Mouse (Mus musculus) embryonic stem cell, embryonic (primary cell): Measurements from ENCODE around the gene Zfp330.

Source experiments
- CTCF ChIA-PET, 4 experiments: fragments of 300-600 bp in 2 of 4; fragments of 350-600 bp in 2 of 4; sonication (Branson Sonifier 250); formaldehyde crosslinking; loops; one replicate each; lab custom pipeline; 2022; ENCODE audit warnings: inconsistent platforms in 2 of 4; lab: Charles Lee
- POLR2A ChIA-PET, 4 experiments: fragments of 300-600 bp in 2 of 4; fragments of 350-600 bp in 2 of 4; sonication (Branson Sonifier 250); formaldehyde crosslinking; loops; one replicate each; lab custom pipeline; 2022; ENCODE audit warnings: antibody characterized with exemption in 4 of 4, inconsistent platforms in 1 of 4; lab: Charles Lee

Gene Zfp330

DNA sequence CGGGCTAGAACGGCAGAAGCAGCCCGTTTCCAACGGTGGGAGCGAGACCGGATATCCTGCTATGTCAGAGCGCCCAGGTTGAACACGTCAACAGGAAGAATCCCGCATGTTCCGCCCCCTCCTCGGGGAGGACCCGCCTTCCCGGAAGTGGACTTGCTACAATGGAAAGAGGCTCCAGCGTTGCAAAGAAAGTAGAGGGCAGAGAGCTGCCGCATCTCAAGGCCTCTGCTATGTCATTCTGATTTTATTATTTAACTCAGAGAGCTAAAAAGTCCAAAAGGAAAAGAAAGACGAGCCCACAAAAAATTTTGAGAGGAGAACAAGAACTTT, at the start of gene Zfp330:
Gene Zfp330, minus strand, starts transcription at position 68 of the 330 bp plus-strand sequence.
- ChIA-PET POLR2A (interaction anchor here in 2 of 4 experiments (0.6 to 1.0 kb wide), 2 partner anchors 835 to 1772 kb away, joined by 3 read pairs; no protein-coding TSS in a partner anchor), CTCF (no interaction called here)

DNA sequence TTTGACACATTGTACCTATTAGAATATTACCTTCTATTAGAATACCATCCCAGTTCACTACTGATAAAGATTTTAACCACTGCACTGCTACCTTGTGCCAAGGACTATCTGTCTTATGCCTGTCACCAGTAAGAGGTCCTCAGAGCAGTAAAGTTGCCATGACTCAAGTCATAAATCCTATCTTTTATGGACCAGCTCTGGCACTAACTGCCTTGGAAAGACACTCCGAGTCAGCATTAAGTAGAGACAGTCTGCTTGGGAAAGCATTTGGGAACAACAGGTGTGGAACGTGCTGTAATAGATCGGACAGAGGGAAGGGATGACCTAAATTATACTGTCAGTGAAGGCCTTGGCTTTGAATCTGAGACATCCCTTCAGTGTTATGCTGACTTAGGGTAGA, 4.0 kb upstream of the Zfp330 start:
- POLR2A ChIA-PET = no interaction called here
- CTCF ChIA-PET = no interaction called here

DNA sequence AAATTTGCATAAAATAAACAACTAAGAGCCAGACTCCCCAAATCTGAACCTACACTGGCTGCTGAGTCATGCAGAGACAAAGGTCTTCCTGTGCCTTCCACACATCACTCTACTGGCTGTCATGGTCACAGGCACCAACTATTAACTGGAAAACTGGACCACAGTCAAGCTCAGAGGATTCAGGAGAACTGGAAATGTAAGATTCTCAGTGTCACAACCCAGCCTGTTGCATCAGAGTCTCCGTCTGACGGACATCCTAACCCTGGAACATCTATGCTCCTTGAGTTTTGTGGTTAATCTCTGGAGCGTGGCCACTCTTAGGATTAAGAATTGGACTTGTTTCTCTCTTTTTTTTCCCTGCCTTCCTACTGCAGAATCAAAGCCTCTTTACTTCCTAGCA, 3.4 kb upstream of the Zfp330 start:
- CTCF ChIA-PET = no interaction called here
- POLR2A ChIA-PET = interaction anchor here in 1 of 4 experiments (0.6 kb wide), 1 partner anchor 477 kb away, joined by 5 read pairs; no protein-coding TSS in a partner anchor

DNA sequence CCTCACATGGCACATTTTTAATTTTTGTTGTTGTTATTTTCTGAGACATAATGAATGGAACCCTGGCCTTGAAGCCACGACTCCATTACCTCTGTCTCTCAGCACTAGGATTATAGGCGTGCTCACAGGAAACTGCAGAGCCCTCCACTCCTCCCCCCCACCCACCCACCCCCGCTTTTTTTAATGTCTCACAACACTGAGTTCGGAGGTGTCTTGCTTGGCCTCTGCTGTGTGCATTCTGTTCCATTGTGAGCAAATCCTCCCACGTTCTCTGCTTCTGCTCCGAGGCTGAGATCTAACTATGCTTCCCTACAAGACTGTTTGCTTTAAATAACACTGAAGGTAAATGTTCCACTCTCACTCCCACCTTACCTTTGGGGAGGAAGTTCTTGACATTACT, 522 bp upstream of the Zfp330 start:
- POLR2A ChIA-PET = interaction anchor here in 1 of 4 experiments (0.6 kb wide), 1 partner anchor 1773 kb away, joined by 3 read pairs; no protein-coding TSS in a partner anchor
- CTCF ChIA-PET = no interaction called here

DNA sequence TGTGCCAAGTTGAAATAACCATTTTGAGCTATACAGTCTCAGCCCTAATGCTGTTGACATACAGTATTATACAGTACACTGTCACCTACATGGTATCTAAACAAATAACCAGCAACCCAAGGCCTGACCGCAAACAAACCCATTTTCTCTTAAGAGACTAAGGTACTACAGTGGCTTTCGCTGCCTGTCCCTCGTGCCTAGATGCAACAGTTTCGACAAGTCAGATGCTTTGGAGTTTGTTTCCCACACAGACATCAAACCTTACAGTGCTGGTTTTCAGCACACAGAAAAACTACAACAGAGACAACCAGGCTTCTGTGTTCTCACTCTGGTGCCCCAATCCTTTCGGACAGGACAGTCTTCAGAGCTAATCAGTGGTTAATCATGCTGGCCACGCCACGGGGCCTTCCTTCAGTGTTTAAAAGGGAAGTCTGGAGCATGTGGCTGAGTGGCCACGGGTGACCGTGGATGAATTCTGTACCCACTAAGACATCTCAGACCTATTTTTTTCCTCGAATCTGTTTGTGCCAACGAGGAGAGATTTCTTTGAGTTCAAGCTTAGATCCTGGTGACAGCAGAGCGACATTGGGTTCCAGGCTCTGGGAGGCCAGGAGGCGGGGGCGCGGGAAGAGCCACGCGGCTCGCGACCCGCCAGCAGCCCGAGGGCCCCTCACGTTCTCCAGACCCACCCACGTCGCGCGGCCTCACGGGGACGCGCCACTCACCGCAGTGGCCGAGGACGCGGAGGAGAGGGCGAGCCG, 448 bp downstream of the Zfp330 start:
- CTCF ChIA-PET = interaction anchor here in 1 of 4 experiments (0.5 kb wide), 1 partner anchor 379 kb away, joined by 3 read pairs; no protein-coding TSS in a partner anchor
- POLR2A ChIA-PET = interaction anchor here in 2 of 4 experiments (0.6 to 1.1 kb wide), 3 partner anchors 14 to 835 kb away, joined by 3 read pairs; no protein-coding TSS in a partner anchor

DNA sequence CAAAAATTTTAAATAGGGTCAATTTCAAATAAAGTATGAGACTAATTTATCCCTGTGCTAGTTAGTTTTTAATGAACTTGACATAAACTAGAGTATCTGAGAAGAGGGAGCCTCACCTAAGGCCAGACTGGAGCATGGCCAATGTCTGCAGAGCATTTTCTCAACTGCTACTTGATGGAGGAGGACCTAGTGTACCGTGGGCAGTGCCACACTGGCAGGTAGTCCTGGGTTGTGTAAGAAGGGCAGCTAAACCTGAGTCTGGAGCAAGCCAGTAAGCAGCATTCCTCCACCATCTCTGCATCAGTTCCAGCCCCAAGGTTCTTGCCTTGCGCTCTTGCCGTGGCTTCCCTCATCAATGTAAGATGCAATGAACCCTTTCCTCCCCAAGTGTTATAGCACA, 3.1 kb downstream of the Zfp330 start:
- CTCF ChIA-PET = no interaction called here
- POLR2A ChIA-PET = no interaction called here

DNA sequence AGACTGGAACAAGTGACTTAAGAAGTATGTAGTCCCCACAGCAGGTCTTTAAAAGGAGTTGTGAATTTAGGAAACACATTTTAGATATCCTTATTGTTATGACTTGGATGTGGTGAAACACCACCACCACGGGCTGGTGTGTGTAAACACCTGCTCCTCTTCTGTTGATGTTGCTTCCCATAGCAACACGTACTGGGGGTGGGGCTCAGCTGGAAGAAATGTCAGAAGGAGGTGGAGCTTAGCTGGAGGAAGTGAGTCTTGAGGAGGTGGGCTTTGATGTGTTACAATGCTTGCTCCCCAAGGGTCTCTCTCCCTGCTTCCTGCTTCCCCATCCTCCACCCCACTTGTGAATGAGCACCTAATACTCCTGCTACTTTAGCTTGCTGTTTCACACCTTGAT, 14.9 kb downstream of the Zfp330 start:
- ChIA-PET POLR2A (interaction anchor here in 1 of 4 experiments (1.3 kb wide), 1 partner anchor 14 kb away, joined by 3 read pairs; no protein-coding TSS in a partner anchor), CTCF (no interaction called here)

DNA sequence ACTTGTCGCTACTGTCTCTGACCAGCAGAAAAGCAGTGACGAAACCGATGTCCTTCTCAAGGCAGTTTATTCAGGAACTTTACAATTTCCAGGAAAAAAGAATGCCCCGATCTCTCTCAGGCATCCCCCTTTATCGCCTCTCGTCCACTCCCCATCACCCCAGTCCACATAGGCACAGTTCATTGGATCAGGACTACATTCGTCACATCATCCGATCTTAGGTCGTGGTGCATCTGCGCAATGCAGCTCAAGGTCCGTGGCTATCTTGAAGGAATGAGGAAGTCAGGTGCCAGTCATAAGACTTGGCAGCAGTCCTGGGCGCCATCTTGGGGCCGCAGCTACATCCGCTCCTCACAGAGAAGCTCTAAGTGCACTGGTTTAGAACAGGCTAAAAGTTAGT, 19.0 kb downstream of the Zfp330 start:
- ChIA-PET CTCF (no interaction called here), POLR2A (interaction anchor here in 2 of 4 experiments (0.5 to 1.3 kb wide), 2 partner anchors 21 to 1350 kb away, joined by 3 to 4 read pairs; partner anchors contain the start of gene Dcaf15 (in 1 of the 2))

DNA sequence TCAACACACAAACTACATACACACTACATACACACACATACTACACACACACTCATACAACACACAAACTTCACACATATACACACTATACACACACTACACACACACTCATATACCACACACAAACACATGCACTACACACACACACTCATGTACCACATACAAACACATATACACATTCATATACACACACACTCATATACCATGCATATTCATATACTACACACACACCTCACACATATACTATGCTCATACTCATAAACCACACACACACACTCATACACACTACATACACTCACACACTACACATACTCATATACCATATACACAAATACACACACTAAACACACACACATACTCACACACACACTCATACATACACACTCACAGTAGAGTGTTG, 27.3 kb downstream of the Zfp330 start:
- CTCF ChIA-PET = no interaction called here
- POLR2A ChIA-PET = no interaction called here

DNA sequence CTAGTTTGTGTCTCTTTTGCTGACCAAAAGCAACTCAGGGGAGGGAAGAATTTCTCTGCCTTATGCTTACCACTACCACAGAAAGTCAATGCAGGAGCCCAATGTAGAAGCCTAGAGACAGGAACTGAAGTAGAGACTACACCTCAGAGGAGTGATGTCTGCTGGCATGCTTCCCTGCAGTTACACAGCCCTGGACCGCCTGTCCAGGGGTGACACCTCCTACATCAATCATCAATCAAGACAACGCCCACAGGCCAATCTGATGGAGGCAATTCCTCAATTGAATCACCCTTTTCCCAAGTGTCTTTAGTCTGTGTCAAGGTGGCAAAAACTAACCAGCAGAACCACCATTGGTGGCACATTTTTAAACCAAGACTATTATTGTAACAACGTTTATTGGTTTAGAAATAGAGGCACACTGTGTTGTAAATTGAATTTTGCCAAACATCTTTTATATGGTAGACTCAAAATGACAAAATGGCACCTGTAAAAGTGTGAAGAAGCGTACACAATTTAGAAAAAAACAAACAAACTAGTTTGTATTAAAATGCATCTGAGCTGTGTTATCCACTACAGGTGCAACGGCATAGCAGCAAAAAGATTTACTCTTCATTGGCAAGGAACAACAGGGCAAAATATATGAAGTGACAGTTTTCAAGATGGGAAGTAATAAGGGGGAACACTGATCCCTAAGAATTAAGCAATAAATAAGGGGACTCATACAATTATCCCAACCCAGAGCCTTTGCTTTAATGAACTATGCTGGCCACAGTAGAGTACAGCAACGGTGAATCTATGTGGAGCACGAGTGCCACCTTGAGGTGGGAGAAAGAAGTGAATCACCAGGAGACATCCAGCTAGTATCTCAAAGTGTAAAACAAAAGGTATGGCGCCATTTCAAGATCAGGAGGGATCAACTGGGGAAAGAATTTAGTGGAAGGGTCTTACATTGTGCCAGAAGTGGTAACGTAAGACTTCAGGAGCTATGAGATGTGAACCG, 29.8 kb downstream of the Zfp330 start:
- CTCF ChIA-PET = interaction anchor here (0.6 to 1.3 kb wide), 9 partner anchors 34 to 712 kb away, joined by 3 to 8 read pairs (median 3); partner anchors contain the start of gene Rnf150 (in 1 of the 4)
- POLR2A ChIA-PET = interaction anchor here in 3 of 4 experiments (0.6 to 0.9 kb wide), 3 partner anchors 429 to 1730 kb away, joined by 3 to 4 read pairs (median 3); partner anchors contain the start of gene Usp38 (in 1 of the 3)
